Mouse (Mus musculus): ENCODE data around the gene Cdcp2. TPM values are rescaled to one million over a fixed set of nuclear protein-coding genes. Genes with fewer than 3 reads are reported as not detected.

Cdcp2 gene
- polyA plus RNA-seq, 1 experiment from 2014 or later: not detected

DNA sequence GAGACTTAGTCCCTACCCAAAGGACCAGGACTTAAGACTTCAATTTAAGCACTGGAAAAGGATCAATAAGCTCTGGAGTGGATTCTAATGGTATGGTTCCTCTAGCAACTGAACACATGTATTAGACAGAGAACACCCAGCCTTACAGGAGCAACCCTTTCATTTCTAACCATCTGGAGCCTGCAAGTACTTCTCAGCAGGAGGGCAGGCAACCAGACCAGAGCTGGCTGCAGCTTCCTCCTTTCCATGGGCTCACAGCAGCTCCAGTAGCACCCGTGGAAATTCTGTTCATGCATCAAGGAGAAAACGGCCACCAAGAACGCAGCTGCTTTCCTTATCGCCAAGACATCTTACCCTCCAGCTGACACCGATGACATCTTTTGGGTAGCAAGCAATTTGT, 39.0 kb downstream of the Cdcp2 start:
- Histone ChIP-seq H3K9ac (no peak overlapping the region), H3K9me3 (replicated peaks) (no peaks in the 10 kb centered on the region), H3K27me3 (no peaks in the 10 kb centered on the region), H3K4me3 (replicated peaks) (no peak overlapping the region), H3K36me3 (replicated peaks) (peaks cover 9% of the 10 kb centered on the region), H3K4me2 (no peak overlapping the region), H3K27ac (replicated peaks) (no peak overlapping the region), H3K4me1 (replicated peaks) (0 out of 2 replicates have a peak, but pooled peaks cover 4% of the 10 kb centered on the region)
- 64% methylated on average over 5 of the region's 5 CpGs for WGBS (ENCODE audit: insufficient replicate concordance)
- no peak for ATAC-seq (ENCODE audit: insufficient read depth)

DNA sequence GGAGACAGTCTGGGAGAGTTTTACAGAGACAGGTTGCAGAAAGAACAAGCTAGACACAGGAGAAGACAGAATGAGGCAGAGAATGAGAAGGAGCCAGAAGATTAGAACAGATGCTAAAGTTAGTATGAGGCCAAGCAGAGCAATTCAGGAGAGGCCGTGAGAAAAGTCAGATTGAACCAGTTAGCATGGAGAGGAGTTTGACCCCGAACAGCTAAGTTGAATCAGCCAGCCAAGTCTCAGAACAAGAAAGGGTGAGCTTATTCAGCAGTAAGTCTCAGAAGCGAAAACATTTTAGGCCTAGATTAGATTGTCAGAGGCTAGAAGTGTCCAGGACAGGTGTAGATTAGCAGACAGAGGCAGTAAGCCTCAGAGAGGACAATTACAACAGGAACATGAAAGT, 39.8 kb downstream of the Cdcp2 start:
- WGBS (ENCODE audit: insufficient replicate concordance): 54% methylated on average over 3 of the region's 3 CpGs
- H3K4me3 ChIP-seq (replicated peaks): no peak overlapping the region
- H3K27ac ChIP-seq (replicated peaks): no peak overlapping the region
- H3K9me3 ChIP-seq (replicated peaks): no peaks in the 10 kb centered on the region
- no peak overlapping the region for H3K9ac ChIP-seq
- no peak overlapping the region for H3K4me2 ChIP-seq
- ATAC-seq (ENCODE audit: insufficient read depth): no peak
- H3K4me1 ChIP-seq (replicated peaks): 0 out of 2 replicates have a peak, but pooled peaks cover 4% of the 10 kb centered on the region
- peaks cover 9% of the 10 kb centered on the region for H3K36me3 ChIP-seq (replicated peaks)
- no peaks in the 10 kb centered on the region for H3K27me3 ChIP-seq

DNA sequence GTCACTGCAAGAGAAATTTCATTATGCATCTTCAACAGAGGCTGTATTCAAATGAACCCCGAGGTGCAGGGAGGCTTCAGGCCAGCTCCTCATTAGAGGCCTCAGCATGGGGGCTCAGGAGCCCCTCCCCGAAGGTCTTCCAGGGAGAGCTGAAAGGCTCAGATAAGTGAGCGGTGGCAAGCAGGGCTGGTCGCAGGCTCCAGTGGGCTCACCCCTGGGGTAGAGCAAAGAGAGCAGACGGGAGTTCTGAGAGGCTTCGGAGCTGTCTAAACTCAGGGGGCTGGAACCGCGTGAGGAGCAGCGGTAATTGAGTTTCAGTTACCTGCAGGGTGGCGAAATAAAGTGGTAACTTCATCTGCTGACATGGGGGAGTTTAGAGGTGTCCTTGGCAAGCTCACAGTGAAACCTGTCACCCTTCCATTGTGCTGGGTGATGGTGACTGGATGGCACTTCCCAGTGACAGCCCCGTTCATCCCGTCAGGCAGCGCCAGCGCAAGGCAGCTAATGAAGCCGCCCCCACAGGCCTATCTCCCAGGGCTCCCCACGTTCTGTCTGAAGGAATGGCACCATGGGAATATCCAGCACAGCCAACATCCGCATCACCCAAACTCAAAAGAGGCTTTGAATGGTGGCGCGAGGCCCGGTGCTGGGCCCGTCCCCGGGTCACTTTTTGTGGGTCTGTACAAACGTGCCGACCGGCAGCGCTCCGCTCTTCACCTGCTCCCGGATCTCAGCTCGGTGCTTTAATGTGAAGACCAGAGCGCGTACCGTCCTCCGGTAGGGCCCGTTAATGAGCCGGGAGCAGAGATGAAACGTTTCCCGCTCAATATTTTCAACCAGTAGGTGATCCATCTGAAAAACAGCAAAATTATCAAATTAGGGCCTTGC, 42.5 kb downstream of the Cdcp2 start:
- H3K27ac ChIP-seq (replicated peaks): no peak overlapping the region
- H3K9ac ChIP-seq: no peak overlapping the region
- H3K4me1 ChIP-seq (replicated peaks): 0 out of 2 replicates have a peak, but pooled peaks cover 4% of the 10 kb centered on the region
- peaks cover 9% of the 10 kb centered on the region for H3K36me3 ChIP-seq (replicated peaks)
- H3K27me3 ChIP-seq: no peaks in the 10 kb centered on the region
- no peak for ATAC-seq (ENCODE audit: insufficient read depth)
- H3K4me2 ChIP-seq: no peak overlapping the region
- H3K4me3 ChIP-seq (replicated peaks): no peak overlapping the region
- 77% methylated on average over 37 of the region's 37 CpGs for WGBS (ENCODE audit: insufficient replicate concordance)
- H3K9me3 ChIP-seq (replicated peaks): no peaks in the 10 kb centered on the region

DNA sequence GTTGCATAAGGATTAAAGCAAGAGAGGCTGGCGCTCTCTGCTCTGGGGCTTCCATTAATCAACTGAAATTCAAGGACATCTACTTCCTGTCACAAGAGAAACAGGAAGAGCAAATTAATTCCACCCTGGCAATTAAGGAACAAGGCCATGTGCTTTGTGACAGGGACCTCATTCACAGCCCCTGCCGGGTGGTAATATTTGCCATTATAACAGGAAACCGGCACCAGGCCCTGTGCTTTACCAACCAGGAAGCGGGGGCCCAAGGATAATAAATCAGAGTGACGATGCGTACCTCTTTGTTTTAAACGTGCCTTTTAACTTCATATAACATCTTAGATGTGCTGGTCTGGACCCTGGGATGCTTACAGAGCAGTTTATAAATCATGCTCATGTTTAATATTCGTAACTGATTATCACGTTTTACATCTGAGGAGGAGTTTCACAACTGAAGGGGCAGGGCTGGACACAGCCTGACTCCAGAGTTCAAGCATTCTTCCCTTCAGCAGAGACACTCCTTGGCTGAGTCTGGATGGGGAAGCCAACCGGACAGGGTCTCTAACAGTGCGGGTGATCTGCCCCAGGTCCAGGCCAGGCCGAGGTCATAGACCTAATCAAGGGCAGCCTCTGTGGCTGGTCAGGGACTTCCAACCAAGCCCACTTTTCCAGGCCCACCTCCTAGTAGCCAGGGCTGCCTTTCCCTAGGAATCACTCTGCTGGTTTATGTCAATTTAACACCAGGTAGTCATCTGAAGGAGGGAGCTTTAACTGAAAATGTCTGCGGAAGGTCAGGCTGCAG, 43.3 kb downstream of the Cdcp2 start:
- Histone ChIP-seq H3K9me3 (replicated peaks) (no peaks in the 10 kb centered on the region), H3K4me3 (replicated peaks) (no peak overlapping the region), H3K36me3 (replicated peaks) (peaks cover 9% of the 10 kb centered on the region), H3K4me2 (no peak overlapping the region), H3K4me1 (replicated peaks) (0 out of 2 replicates have a peak, but pooled peaks cover 4% of the 10 kb centered on the region), H3K27ac (replicated peaks) (no peak overlapping the region), H3K27me3 (no peaks in the 10 kb centered on the region), H3K9ac (no peak overlapping the region)
- no peak for ATAC-seq (ENCODE audit: insufficient read depth)
- WGBS (ENCODE audit: insufficient replicate concordance): 60% methylated on average over 13 of the region's 13 CpGs

DNA sequence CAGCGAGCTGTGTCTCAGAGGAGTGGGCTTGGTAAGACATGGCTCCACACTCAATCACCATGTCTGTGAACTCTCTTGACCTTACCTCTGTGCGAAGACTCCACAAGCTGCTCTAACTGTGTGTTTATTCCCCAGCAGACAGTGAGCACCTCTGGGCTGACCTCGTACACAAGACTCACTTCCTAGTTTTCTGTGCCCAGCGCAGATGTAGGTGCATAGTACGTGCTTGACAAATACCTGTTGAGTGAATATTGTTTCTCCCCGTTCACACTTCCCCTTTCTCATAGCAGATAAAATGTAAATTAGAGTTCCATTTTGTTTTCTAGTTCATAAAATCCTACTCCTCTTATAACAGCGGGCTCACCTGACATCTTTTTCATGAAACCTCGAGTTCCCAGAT, 46.8 kb downstream of the Cdcp2 start:
- no peak overlapping the region for H3K4me3 ChIP-seq (replicated peaks)
- no peak overlapping the region for H3K27ac ChIP-seq (replicated peaks)
- H3K27me3 ChIP-seq: no peaks in the 10 kb centered on the region
- 0 out of 2 replicates have a peak, but pooled peaks cover 4% of the 10 kb centered on the region for H3K4me1 ChIP-seq (replicated peaks)
- ATAC-seq (ENCODE audit: insufficient read depth): no peak
- no peak overlapping the region for H3K4me2 ChIP-seq
- H3K9ac ChIP-seq: no peak overlapping the region
- H3K9me3 ChIP-seq (replicated peaks): no peaks in the 10 kb centered on the region
- H3K36me3 ChIP-seq (replicated peaks): peaks cover 33% of the 10 kb centered on the region
- WGBS (ENCODE audit: insufficient replicate concordance): 76% methylated on average over 8 of the region's 8 CpGs

DNA sequence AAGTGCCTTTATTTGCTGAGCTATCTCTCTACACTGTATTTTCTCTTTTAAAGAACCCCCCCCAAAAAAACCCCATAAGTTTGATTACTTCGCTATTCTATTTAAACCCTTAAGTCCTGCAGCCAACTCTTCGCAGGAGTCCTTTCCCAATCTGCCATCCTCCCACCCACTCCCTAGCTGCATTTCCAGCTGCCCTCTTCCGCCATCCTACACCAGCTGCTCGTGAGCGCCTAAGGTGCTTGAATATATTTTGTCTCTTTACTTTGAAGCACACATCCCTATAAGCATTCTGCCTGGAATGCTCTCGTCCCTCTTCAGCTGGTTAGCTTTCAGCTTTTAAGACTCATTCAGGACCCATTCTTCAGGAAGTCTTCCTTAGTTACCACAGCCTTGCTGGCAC, 54.3 kb downstream of the Cdcp2 start:
- no peak for ATAC-seq (ENCODE audit: insufficient read depth)
- Histone ChIP-seq H3K27ac (replicated peaks) (no peak overlapping the region), H3K9me3 (replicated peaks) (no peaks in the 10 kb centered on the region), H3K4me1 (replicated peaks) (no peaks in the 10 kb centered on the region), H3K27me3 (no peaks in the 10 kb centered on the region), H3K4me3 (replicated peaks) (no peak overlapping the region), H3K36me3 (replicated peaks) (peaks cover 27% of the 10 kb centered on the region), H3K4me2 (no peak overlapping the region), H3K9ac (no peak overlapping the region)
- 86% methylated on average over 6 of the region's 6 CpGs for WGBS (ENCODE audit: insufficient replicate concordance)

DNA sequence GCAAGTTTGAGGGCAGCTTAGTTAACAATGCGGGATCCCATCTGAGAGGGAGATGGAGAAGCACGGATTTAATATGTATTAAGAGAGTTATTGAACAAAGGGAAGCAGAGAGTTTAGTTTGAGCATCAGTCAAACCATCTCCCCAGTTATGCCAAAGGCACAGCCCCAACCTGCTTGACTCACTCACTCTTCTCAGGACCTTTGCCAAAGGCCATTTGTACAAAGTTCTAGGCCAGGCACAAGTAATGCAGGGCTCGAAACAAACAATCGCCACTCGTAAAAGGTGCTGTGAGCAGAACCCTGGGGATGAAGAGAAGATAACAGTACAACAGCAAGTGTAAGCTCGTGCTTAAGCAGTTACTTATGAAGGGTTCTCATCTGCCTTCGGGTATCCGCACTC, 55.9 kb downstream of the Cdcp2 start:
- Histone ChIP-seq H3K4me1 (replicated peaks) (no peaks in the 10 kb centered on the region; the same call in 1 of the 2 replicates), H3K36me3 (replicated peaks) (peaks cover 15% of the 10 kb centered on the region), H3K4me2 (no peak overlapping the region), H3K27me3 (no peaks in the 10 kb centered on the region), H3K9ac (no peak overlapping the region), H3K4me3 (replicated peaks) (no peak overlapping the region), H3K27ac (replicated peaks) (no peak overlapping the region), H3K9me3 (replicated peaks) (no peaks in the 10 kb centered on the region)
- 81% methylated on average over 8 of the region's 8 CpGs for WGBS (ENCODE audit: insufficient replicate concordance)
- no peak for ATAC-seq (ENCODE audit: insufficient read depth)

DNA sequence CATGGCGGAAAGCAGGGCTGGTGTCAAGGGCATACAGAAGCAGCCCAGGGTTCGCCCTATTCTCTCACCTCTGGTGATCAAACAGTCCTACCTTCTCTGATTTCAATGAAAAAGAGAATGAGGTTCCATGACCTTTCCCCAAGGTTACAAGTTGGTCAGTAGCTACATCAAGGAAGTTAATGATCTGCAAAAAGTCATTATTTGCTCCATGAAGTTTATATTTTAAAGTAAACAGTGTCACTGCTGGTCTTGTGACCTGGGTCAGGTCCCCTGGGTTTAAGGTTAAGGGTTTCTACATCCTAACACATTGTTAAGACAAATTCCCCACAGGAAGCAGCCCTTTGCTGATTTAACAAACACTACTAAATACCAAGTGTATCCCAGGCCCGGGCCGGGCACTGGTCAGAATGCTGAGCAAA, 60.3 kb downstream of the Cdcp2 start:
- no peak overlapping the region for H3K27ac ChIP-seq (replicated peaks)
- no peak overlapping the region for H3K9ac ChIP-seq
- H3K4me1 ChIP-seq (replicated peaks): no peaks in the 10 kb centered on the region; the same call in 1 of the 2 replicates
- H3K27me3 ChIP-seq: no peaks in the 10 kb centered on the region
- no peaks in the 10 kb centered on the region for H3K9me3 ChIP-seq (replicated peaks)
- peak; percentile 69 for ATAC-seq (ENCODE audit: insufficient read depth)
- no peak overlapping the region for H3K4me3 ChIP-seq (replicated peaks)
- H3K4me2 ChIP-seq: no peak overlapping the region
- peaks cover 25% of the 10 kb centered on the region for H3K36me3 ChIP-seq (replicated peaks)
- 79% methylated on average over 4 of the region's 4 CpGs for WGBS (ENCODE audit: insufficient replicate concordance)

DNA sequence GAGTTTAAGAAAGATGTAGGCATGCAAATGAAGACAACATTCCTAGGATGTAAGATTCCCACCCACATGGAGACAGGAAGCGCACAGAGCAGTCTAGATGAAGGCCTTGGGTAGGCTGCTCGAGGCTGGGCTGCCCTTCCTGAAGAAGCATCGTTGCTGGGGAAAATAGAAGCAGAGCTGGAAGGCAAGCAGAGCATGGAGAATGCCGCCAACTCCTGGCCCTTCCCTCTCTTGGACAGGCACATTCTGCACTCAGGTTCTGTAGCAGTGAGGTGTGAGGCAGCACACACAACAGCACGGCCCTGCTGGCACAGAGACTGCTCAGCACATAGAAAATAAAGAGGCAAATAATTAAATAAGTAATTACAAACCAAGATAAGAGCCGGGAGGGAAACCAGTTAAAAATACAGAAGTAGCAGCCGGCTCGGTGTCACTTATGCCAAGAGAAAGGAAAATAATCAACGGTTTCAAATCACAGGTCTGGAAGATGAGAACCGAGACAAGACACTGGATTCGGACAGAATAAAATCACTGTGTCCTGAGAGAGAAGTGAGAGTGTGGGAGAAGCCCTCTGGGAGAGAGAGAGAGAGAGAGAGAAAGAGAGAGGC, 62.6 kb downstream of the Cdcp2 start:
- no peak overlapping the region for H3K9ac ChIP-seq
- H3K27me3 ChIP-seq: no peaks in the 10 kb centered on the region
- no peaks in the 10 kb centered on the region for H3K9me3 ChIP-seq (replicated peaks)
- H3K36me3 ChIP-seq (replicated peaks): peaks cover 27% of the 10 kb centered on the region
- WGBS (ENCODE audit: insufficient replicate concordance): 78% methylated on average over 11 of the region's 11 CpGs
- no peak overlapping the region for H3K4me3 ChIP-seq (replicated peaks)
- H3K4me2 ChIP-seq: no peak overlapping the region
- ATAC-seq (ENCODE audit: insufficient read depth): no peak
- H3K4me1 ChIP-seq (replicated peaks): no peaks in the 10 kb centered on the region; the same call in 1 of the 2 replicates
- no peak overlapping the region for H3K27ac ChIP-seq (replicated peaks)

DNA sequence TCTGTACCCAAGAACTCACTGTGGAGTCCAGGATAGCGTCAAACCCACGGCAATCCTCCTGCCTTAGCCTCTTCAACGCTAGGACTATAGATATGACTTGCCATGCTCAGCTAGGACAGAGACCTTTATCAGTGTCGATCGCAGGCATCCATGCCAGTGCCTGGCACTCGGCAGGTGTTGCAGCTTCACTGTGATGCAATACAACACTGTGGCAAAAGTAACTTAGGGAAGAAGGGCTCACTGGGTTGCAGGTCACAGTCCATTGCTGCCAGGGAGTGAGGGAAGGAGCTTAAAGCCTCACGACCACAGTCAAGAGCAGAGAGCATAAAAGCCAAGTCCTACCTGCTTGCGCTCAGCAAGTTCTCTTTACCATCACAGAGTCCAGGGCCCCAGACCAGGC, 63.5 kb downstream of the Cdcp2 start:
- no peak overlapping the region for H3K9ac ChIP-seq
- no peak overlapping the region for H3K27ac ChIP-seq (replicated peaks)
- H3K4me2 ChIP-seq: no peak overlapping the region
- H3K27me3 ChIP-seq: no peaks in the 10 kb centered on the region
- H3K4me3 ChIP-seq (replicated peaks): no peak overlapping the region
- no peaks in the 10 kb centered on the region; the same call in 1 of the 2 replicates for H3K4me1 ChIP-seq (replicated peaks)
- peaks cover 35% of the 10 kb centered on the region for H3K36me3 ChIP-seq (replicated peaks)
- WGBS (ENCODE audit: insufficient replicate concordance): 77% methylated on average over 8 of the region's 8 CpGs
- ATAC-seq (ENCODE audit: insufficient read depth): no peak
- H3K9me3 ChIP-seq (replicated peaks): no peaks in the 10 kb centered on the region
